Mouse (Mus musculus) c-Kit-positive CD71-positive TER-119-negative erythroid progenitor cells, embryonic 14.5 days (primary cell): ENCODE measurements at regions not wholly inside any gene's neighbourhood (a gene's known extent, or its start where the extent isn't known, plus 50 kb on each side); places are given as distances from the start of the nearest gene placed in this dataset.
"Not testable (repeated sequence)": the region's sequence is repeated elsewhere in the genome, so short reads cannot be mapped to it uniquely, and the experiment has no call there.

ENCODE experiments used
- DNase-seq: peaks from one replicate; pipeline ENCODE4 v3.0.0-alpha.2; 2013; ENCODE audit warnings: low read depth

DNA sequence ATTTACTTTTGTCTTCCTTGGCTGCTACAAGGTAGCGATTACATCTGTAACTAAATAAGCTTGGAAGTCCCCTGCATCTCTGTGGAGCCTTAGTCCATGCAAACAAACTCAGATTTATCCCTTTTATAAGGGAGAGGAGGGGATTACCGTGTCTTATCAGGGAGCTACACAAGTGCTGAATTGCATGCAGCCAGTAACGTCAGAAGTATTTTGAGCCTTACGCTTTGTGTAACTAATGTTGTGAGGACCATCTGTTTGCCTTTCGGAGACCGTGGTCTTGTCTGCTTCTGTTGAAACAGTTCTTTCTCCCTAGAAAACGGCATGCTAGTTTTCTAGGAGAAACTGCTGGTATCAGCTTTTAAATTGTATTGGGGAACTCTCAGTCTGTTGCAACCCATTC lies 58.0 kb upstream of the Dmrta1 start:
- DNase-seq, result no peak

DNA sequence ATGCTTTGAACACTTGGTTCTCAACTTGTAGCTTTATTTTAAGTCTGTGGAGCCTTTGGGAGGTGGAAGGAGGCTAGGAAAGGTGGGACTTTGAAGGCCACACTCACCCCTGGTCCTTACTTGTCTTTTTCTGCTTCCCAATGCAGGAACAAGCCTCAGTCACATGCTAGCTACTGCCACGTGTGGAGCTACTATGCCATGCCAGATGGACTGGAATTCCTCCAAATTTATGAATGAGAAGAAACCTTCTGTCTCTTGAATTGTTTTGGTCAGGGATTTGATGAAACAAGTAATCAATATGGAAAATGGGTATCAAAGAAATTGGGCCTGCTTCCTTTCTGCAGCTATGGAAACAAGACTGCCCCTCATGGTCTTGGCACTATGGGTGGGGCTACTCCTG lies 74.5 kb upstream of the Dmrta1 start:
- DNase-seq, result no peak

DNA sequence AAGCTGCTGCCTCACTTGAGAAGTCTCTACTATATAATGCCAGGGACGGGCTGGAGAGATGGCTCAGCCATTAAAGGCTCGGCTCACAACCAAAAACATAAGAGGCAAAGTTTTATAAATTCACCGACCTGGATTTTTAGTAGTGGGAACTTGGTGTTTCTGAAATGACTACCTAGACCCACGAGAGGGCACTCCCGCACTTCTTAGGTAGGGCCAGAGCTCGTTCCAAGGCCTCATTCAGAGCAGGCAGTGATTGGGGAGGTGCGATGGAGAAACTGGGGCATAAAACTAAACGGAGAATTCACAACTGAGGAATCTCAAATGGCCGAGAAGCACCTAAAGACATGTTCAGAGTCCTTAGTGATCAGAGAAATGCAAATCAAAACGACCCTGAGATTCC lies 103.7 kb upstream of the Dmrta1 start:
- DNase-seq, result no peak

DNA sequence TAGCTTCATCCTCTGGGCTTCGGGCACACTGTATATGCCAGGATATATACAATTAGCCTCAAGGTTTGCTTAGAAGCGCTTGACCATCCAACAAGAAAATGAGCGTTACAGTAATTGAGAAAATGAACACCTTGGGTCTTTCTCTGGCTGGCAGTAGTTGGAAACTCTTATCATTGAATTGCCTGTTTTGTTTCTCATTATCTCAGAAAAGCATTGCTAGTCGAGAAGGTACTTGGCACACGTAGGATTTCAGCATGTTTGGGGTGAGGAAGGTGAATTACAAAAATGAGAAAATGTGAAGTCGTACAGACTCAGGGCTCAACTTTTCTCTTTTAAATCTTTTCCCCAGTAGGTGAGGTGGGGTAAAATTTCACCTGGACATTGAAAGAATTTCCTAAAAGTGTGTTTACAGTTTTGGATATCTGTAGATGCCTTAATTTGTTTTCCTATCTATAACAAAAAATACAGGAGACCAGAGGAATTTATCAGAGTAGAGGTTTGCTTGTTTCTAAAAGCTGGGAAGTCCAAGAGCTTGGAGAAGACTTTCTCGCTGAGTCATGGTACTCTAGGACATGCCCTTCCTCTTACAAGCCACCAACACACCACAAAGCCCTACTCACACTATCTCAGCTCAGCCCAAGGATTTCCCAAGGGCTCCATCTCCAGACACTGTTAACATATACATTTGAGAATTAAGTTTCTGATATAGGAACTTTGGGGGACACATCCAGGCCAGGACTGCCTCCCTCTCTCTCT lies 124.3 kb upstream of the Dmrta1 start:
- no peak for DNase-seq

DNA sequence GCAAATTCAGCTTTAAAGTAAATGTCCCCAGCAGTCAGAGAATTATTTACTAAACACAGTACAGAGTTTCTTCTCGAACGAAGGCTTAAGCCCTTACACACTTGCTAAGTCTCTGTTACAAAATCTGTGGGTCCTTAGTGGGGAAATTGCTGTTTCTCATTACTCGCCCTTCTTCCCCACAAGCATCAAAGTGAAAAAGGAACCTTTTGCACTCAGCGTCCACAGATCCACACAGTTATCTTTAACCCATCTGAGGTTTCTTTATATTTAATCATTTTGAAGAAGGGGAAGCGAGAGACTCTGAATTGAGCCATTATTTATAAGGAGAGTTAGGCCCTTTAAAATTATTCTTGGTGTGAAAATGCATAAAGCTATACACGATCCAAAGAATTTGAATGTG lies 126.7 kb upstream of the Dmrta1 start:
- DNase-seq, result no peak

DNA sequence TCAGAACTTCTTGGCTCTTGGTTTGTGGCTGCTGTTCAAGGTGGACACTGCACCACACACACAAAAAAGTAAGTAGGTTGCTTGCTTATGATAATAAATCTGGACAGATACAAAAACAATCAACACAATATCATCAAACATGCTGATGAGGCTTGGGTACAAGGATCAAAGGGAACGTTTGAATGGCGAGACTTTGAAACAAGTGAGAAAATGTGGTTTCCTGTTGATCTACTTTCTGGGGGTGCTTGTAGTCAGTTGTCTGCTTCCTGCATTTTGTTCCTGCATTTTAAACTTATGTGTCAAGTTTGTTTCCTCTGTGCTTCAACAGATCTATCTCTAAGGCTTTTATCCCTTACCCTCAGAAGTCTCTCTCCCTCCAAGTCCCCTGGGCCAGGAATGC lies 128.7 kb upstream of the Dmrta1 start:
- no peak for DNase-seq

DNA sequence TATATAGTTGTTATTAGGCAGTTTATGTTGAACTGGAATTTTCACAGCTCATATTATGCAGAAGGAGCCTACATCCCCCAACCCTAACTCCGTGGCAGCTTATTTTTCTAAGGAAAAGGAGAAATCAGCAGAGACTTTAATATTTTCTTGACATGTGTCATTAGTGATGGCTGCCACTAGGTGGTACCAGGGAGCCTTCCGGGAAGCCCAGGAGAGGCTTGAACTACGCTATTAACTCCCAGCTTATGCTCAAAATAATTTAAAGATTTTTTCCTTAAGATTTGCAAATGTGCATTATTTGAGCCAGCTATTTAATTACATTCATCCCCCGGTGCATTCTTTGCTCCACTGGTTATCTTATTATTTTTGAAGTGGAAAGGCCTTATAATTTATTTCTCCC lies 146.8 kb upstream of the Dmrta1 start:
- DNase-seq, result no peak

GRCm38 (mm10) chr4:89530050-89530911 lies 149.0 kb upstream of the Dmrta1 start:
- DNase-seq, result no peak

DNA sequence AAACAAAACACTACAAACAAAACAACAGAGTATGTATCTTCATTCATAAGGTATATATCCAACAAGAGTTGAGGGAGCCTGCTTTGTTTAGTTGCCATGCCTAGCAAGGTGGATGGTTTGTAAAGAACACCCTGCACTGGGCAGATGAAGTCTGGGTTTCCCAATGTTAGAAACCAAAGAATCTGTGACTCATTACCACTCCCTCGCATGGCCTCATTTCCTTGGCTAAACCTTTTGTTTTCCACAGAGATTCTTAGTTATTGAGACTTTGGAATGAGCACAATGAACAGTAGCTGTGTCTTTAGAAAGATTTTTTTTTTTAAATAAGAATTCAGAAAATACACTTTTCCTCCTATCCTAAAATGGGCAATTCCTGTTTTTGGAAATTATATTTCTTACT lies 151.3 kb upstream of the Dmrta1 start:
- no peak for DNase-seq

DNA sequence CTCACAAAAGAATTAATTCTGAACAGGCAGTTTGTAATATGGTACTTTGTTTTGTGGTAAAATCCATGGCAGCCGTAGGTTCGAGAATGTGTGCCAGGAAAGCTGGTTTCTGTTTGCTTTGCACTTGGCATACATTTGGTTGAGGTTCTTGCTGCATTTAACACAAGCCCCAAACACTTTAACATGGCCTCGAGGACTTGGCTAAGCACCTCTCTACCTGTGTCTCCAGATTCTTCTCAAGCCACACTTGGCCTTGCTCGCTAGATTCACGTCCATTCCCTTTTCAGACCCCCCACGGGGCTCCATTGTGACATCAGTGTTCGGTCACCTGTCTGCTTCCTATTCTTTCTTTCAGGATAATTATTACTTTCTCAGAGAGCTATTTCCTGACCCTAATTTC lies 151.9 kb upstream of the Dmrta1 start:
- no peak for DNase-seq

GRCm38 (mm10) chr4:89525525-89525924 lies 153.7 kb upstream of the Dmrta1 start:
- not testable (repeated sequence) for DNase-seq

- peak; percentile 83 for DNase-seq
Observed at GRCm38 (mm10) chr4:89524260-89525200, 154.7 kb upstream of the Dmrta1 start.

- DNase-seq, result peak; percentile 67
Observed at GRCm38 (mm10) chr4:89523423-89524259, 155.6 kb upstream of the Dmrta1 start.

GRCm38 (mm10) chr4:89518027-89518426 lies 161.2 kb upstream of the Dmrta1 start:
- no peak for DNase-seq

DNA sequence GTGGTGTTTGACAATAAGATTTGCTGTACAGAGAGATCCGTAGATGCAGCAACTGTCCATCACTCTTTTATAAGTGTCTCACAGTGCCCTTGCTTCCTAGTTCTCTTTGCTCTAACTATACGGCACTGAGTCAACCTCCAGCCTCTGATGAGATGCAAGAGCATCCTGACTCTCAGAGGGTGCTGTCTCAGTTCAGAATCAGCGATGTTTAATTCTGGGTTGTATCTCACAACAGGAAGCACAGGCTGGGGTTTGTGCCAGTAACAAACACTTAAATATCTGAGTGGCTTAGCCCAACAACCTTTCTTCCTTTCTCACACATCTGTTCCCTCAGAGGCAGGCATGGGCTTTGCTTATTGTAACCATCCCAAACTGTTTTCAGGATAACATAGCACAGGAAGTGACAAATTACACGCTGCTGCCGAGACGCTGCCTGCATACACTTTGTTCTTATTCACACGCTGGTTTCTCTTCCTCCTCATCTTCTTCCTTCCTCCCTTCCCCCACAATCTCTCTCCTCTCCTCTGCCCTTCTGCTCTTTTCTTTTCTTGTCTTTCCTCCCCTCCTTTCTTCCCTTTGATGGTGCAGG lies 163.3 kb upstream of the Dmrta1 start:
- no peak for DNase-seq

DNA sequence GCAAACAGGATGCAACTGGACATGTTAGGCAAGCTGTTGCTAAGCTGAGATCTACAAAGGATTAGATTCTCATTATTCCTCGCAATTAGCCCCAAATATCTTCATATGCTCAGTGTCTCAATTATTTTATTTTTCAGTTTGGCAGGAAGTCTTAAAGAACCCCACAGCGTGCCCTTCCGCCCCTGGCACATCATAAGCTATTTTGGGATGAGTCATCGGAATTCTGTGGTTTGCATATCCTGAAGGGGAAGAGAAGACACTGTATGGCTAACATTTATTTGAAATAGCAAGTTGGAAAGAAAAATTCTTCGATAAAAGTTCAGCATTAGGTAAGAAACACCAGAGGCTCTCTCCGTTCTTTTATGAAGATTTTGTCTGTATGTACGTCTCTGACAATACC lies 164.3 kb upstream of the Dmrta1 start:
- no peak for DNase-seq

DNA sequence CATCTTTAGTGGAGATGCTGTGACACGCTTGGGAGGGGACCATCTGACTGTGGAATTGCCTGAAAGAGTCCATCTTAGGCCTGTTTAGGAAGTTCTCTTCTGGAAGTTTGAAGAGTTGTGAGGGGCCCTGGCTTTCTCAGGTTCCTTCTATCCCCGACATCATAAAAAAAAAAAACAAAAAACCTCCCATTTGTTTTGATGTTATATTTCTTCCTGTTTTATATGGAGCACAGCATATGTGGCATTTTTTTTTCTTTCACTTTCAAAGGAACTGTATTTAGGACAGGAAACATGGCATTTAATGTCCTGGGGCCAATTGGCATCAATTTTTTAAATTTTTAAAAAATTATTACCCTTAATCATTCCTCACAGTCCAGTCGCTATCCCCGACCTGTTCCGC lies 168.6 kb upstream of the Dmrta1 start:
- no peak for DNase-seq

DNA sequence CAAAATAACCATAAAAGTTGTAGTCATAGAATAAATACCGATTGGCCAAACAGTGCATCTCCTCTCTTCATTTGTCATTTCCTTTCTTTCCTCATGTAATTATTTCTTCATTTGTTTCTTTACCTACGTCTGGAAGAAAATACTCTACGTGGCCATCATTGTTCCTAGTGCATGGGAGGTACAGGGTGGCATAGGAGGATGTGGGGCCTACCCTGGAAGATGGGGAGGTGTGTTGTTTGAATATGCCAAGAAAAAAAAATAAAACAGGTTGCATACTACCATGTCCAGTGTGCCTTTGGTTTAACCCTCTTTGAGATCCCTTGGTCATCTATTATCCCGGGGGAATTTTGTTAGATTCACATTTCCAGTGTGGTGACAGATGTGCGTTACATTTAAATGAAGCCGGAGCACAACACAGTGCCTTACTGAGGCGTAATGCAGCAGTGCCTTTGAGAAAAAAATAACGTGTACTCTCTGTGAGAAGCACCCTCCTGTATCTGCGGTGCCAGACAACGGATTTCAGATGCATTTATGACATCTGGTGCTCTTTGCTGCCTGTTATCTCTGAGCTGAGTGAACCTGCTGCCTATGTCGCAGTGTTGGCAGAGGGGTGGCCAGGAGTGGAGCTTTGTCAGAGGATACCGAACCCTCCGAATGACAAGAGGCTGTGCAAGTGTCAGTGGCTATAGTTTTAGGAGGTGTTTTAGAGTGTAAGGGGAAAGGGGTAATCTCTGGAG lies 169.4 kb upstream of the Dmrta1 start:
- peak; percentile 75 for DNase-seq

- DNase-seq, result no peak
Observed at GRCm38 (mm10) chr4:89508103-89508763, 171.0 kb upstream of the Dmrta1 start.

- no peak for DNase-seq
Observed at GRCm38 (mm10) chr4:89505368-89505819, 173.8 kb upstream of the Dmrta1 start.
